Mouse (Mus musculus) lung, embryonic 16.5 days (tissue): ENCODE measurements around the gene Ciart. TPM values are rescaled to one million over a fixed set of nuclear protein-coding genes. Genes with fewer than 3 reads are reported as not detected.
A peak's percentile ranks its signal among the peaks of the same experiment; 100 is the strongest.

ENCODE experiments used
- ATAC-seq: fragments of 200-750 bp; cut with Nextera tagmentation; 2 replicates; pipeline ENCODE4 v1.8.0; 2017; ENCODE audit warnings: low read depth, mild to moderate bottlenecking, moderate library complexity
- H3K27ac ChIP-seq: fragments of 300-500 bp; sonication (generic); 2 replicates; pipeline ENCODE4 v1.5.1; 2014; ENCODE audit warnings: mild to moderate bottlenecking, control low read depth, low read length
- H3K27me3 ChIP-seq: fragments of 300-500 bp; sonication (generic); 2 replicates; pipeline ENCODE4 v1.6.1; 2014; ENCODE audit warnings: low read depth, low read length, mixed read lengths; ENCODE audit not compliant: control insufficient read depth, insufficient read depth
- H3K36me3 ChIP-seq: fragments of 300-500 bp; sonication (generic); 2 replicates; pipeline ENCODE4 v1.6.1; 2014; ENCODE audit warnings: low read length; ENCODE audit not compliant: control insufficient read depth, insufficient read depth
- H3K4me1 ChIP-seq: fragments of 300-500 bp; sonication (generic); replicated peaks from 2 replicates; pipeline ENCODE4 v1.6.1; 2014; ENCODE audit warnings: low read length, mixed read lengths; ENCODE audit not compliant: control insufficient read depth, insufficient read depth
- H3K4me2 ChIP-seq: fragments of 300-500 bp; sonication (generic); 2 replicates; pipeline ENCODE4 v1.6.1; 2014; ENCODE audit warnings: low read depth, low read length, control low read depth
- H3K4me3 ChIP-seq: fragments of 300-500 bp; sonication (generic); 2 replicates; pipeline ENCODE4 v1.5.1; 2014; ENCODE audit warnings: mild to moderate bottlenecking, low read length, control low read depth
- H3K9ac ChIP-seq: fragments of 300-500 bp; sonication (generic); 2 replicates; pipeline ENCODE4 v1.6.1; 2014; ENCODE audit warnings: low read length, control low read depth
- H3K9me3 ChIP-seq: fragments of 300-500 bp; sonication (generic); 2 replicates; pipeline ENCODE4 v1.6.1; 2016; ENCODE audit warnings: low read length; ENCODE audit not compliant: control insufficient read depth
- WGBS: fragments of 180-500 bp; shearing (Covaris S2); extraction: QIAGEN DNeasy Blood & Tissue Kit; methylation state at CpG from one replicate; pipeline ENCODE4 v1.1.7; 2014; 5-methylcytosine and 5-hydroxymethylcytosine counted together
- polyA plus RNA-seq: library from polyadenylated mRNA; unstranded; fragments of >200 nt; fragmentation: Nextera tagmentation; extraction: Ambion mirVana; gene quantifications from 2 replicates; pipeline ENCODE4 v1.2.1, GENCODE M21; 2015

The Ciart gene
- polyA plus RNA-seq = 5.1 and 5.6 TPM in 2 replicates

- under 1% methylated on average over 57 of the region's 66 CpGs for WGBS
- ATAC-seq = peak; percentile 99
- Histone ChIP-seq H3K9me3 (no peaks in the 10 kb centered on the region), H3K27ac (no peak within 1 kb of the TSS), H3K9ac (peak within 1 kb of the TSS; percentile 49), H3K27me3 (no peaks in the 10 kb centered on the region), H3K4me1 (peaks cover 12% of the 10 kb centered on the region), H3K4me3 (peak within 1 kb of the TSS; percentile 58), H3K4me2 (peak within 1 kb of the TSS; percentile 99), H3K36me3 (peaks cover 9% of the 10 kb centered on the region)
Observed at GRCm38 (mm10) chr3:95881979-95882815, at the start of gene Ciart. TSS of gene Ciart (minus strand) at chr3:95882251.

GRCm38 (mm10) chr3:95931471-95931870 is 49.4 kb upstream of the Ciart start:
- H3K9ac ChIP-seq = no peak overlapping the region
- ATAC-seq = no peak
- peaks cover 13% of the 10 kb centered on the region for H3K36me3 ChIP-seq
- H3K4me3 ChIP-seq = no peak overlapping the region
- H3K27ac ChIP-seq = no peak overlapping the region
- H3K4me2 ChIP-seq = peak overlapping the region; percentile 68
- peaks cover 12% of the 10 kb centered on the region for H3K4me1 ChIP-seq
- no peaks in the 10 kb centered on the region for H3K9me3 ChIP-seq
- H3K27me3 ChIP-seq = no peaks in the 10 kb centered on the region
- WGBS = 95% methylated on average over 1 of the region's 1 CpGs

- peaks cover 12% of the 10 kb centered on the region for H3K4me1 ChIP-seq
- ATAC-seq = no peak
- WGBS = 0% methylated on average over 5 of the region's 5 CpGs
- no peaks in the 10 kb centered on the region for H3K27me3 ChIP-seq
- peak overlapping the region; percentile 97 for H3K9ac ChIP-seq
- H3K36me3 ChIP-seq = peaks cover 12% of the 10 kb centered on the region
- H3K27ac ChIP-seq = peak overlapping the region; percentile 95
- H3K4me2 ChIP-seq = peak overlapping the region; percentile 68
- no peaks in the 10 kb centered on the region for H3K9me3 ChIP-seq
- peak overlapping the region; percentile 94 for H3K4me3 ChIP-seq
Observed at GRCm38 (mm10) chr3:95930471-95930789, 48.4 kb upstream of the Ciart start.

- peak overlapping the region; percentile 68 for H3K4me2 ChIP-seq
- H3K9ac ChIP-seq = peak overlapping the region; percentile 97
- H3K36me3 ChIP-seq = peaks cover 9% of the 10 kb centered on the region
- H3K27ac ChIP-seq = peak overlapping the region; percentile 95
- no peaks in the 10 kb centered on the region for H3K9me3 ChIP-seq
- under 1% methylated on average over 99 of the region's 105 CpGs for WGBS
- ATAC-seq = peak; percentile 4; the same call in 1 of the 2 replicates
- peaks cover 12% of the 10 kb centered on the region for H3K4me1 ChIP-seq
- H3K4me3 ChIP-seq = peak overlapping the region; percentile 94
- H3K27me3 ChIP-seq = no peaks in the 10 kb centered on the region
Observed at GRCm38 (mm10) chr3:95929581-95930470, 47.8 kb upstream of the Ciart start.

GRCm38 (mm10) chr3:95928658-95929503 is 46.8 kb upstream of the Ciart start, which contains the start of gene Anp32e:
TSS of gene Anp32e (plus strand) at chr3:95929246.
- H3K27ac ChIP-seq = peak within 1 kb of the TSS; percentile 95
- H3K9ac ChIP-seq = peak within 1 kb of the TSS; percentile 97
- peak within 1 kb of the TSS; percentile 94 for H3K4me3 ChIP-seq
- peaks cover 2% of the 10 kb centered on the region for H3K36me3 ChIP-seq
- peak within 1 kb of the TSS; percentile 79 for H3K4me2 ChIP-seq
- WGBS = under 1% methylated on average over 49 of the region's 49 CpGs
- no peaks in the 10 kb centered on the region for H3K27me3 ChIP-seq
- H3K9me3 ChIP-seq = no peaks in the 10 kb centered on the region
- peaks cover 12% of the 10 kb centered on the region for H3K4me1 ChIP-seq
- peak; percentile 100 for ATAC-seq

GRCm38 (mm10) chr3:95928261-95928657 is 46.2 kb upstream of the Ciart start:
- H3K4me3 ChIP-seq = peak overlapping the region; percentile 94
- H3K4me1 ChIP-seq = peaks cover 12% of the 10 kb centered on the region
- H3K9me3 ChIP-seq = no peaks in the 10 kb centered on the region
- peak overlapping the region; percentile 79 for H3K4me2 ChIP-seq
- peak overlapping the region; percentile 84 for H3K27ac ChIP-seq
- no peaks in the 10 kb centered on the region for H3K27me3 ChIP-seq
- ATAC-seq = no peak
- 40% methylated on average over 6 of the region's 6 CpGs for WGBS
- H3K9ac ChIP-seq = peak overlapping the region; percentile 72
- H3K36me3 ChIP-seq = no peaks in the 10 kb centered on the region

- no peaks in the 10 kb centered on the region for H3K36me3 ChIP-seq
- no peak overlapping the region for H3K4me2 ChIP-seq
- H3K9me3 ChIP-seq = no peaks in the 10 kb centered on the region
- no peak overlapping the region for H3K9ac ChIP-seq
- 70% methylated on average over 5 of the region's 5 CpGs for WGBS
- no peak overlapping the region for H3K4me3 ChIP-seq
- ATAC-seq = no peak
- no peaks in the 10 kb centered on the region for H3K27me3 ChIP-seq
- no peaks in the 10 kb centered on the region; the same call in 1 of the 2 replicates for H3K4me1 ChIP-seq
- H3K27ac ChIP-seq = no peak overlapping the region
Observed at GRCm38 (mm10) chr3:95925087-95925486, 43.0 kb upstream of the Ciart start.

- no peak overlapping the region for H3K4me2 ChIP-seq
- no peak overlapping the region for H3K27ac ChIP-seq
- no peaks in the 10 kb centered on the region; the same call in 1 of the 2 replicates for H3K4me1 ChIP-seq
- H3K36me3 ChIP-seq = no peaks in the 10 kb centered on the region
- no peak for ATAC-seq
- H3K27me3 ChIP-seq = no peaks in the 10 kb centered on the region
- H3K4me3 ChIP-seq = no peak overlapping the region
- 56% methylated on average over 4 of the region's 4 CpGs for WGBS
- H3K9me3 ChIP-seq = no peaks in the 10 kb centered on the region
- no peak overlapping the region for H3K9ac ChIP-seq
Observed at GRCm38 (mm10) chr3:95924185-95924584, 42.1 kb upstream of the Ciart start.
